Mouse (Mus musculus): Measurements from ENCODE around the gene Alk. TPM values are rescaled to one million over a fixed set of nuclear protein-coding genes. Genes with fewer than 3 reads are reported as not detected.

Alk gene
- 1 to 10 TPM in 1 of 2 experiments, under 1 TPM in 1; 0.14 to 2.2 TPM for polyA plus RNA-seq (2017; shearing (Covaris generic))

GRCm38 (mm10) chr17:72604610-72604980 lies at the start of gene Alk:
Gene Alk, minus strand, starts transcription at chr17:72604627.

Other genes starting within 250 kb of the Alk start
- gene Ypel5, start 231.8 kb upstream of the Alk start, polyA plus RNA-seq (2017; shearing (Covaris generic)): 10 to 100 TPM; 70.0 to 86.7 TPM